Mouse (Mus musculus) brown adipose tissue, adult 24 weeks (tissue): ENCODE data around the gene Slc22a19. TPM values are rescaled to one million over a fixed set of nuclear protein-coding genes. Genes with fewer than 3 reads are reported as not detected.
"Not testable (repeated sequence)": the region's sequence is repeated elsewhere in the genome, so short reads cannot be mapped to it uniquely, and the experiment has no call there.

Experiments
- H3K27ac ChIP-seq: fragments of 200-500 bp; replicated peaks from 2 replicates; pipeline ENCODE4 v1.5.1; 2012; ENCODE audit warnings: low read depth, mild to moderate bottlenecking, low read length
- H3K4me1 ChIP-seq: fragments of 200-500 bp; 2 replicates; pipeline ENCODE4 v1.6.1; 2012; ENCODE audit warnings: low read length, mixed read lengths; ENCODE audit not compliant: control insufficient read depth, insufficient read depth, insufficient read length
- H3K4me3 ChIP-seq: fragments of 200-500 bp; 2 replicates; pipeline ENCODE4 v1.5.1; 2012; ENCODE audit warnings: low read depth, mild to moderate bottlenecking, low read length, moderate library complexity; ENCODE audit not compliant: insufficient read depth
- polyA plus RNA-seq: library from polyadenylated mRNA; stranded (reverse); fragments of >200 nt; gene quantifications from 2 replicates; pipeline ENCODE4 v1.2.4, GENCODE M21; 2012; ENCODE audit not compliant: missing spikeins, insufficient read depth, insufficient read length

Gene Slc22a19
- polyA plus RNA-seq: not detected in 2 replicates

- no peak within 1 kb of the TSS for H3K4me3 ChIP-seq
- no peak within 1 kb of the TSS for H3K27ac ChIP-seq
- no peaks in the 10 kb centered on the region for H3K4me1 ChIP-seq
Measured at GRCm38 (mm10) chr19:7711148-7711547, at the start of gene Slc22a19. Slc22a19 (minus strand) TSS chr19:7711310.

- not testable (repeated sequence) for H3K4me1 ChIP-seq, H3K27ac ChIP-seq
Measured at GRCm38 (mm10) chr19:7753371-7753770, 42.3 kb upstream of the Slc22a19 start.

GRCm38 (mm10) chr19:7729543-7729942 lies 18.4 kb upstream of the Slc22a19 start:
- H3K4me1 ChIP-seq: no peaks in the 10 kb centered on the region
- H3K27ac ChIP-seq: no peak overlapping the region
- H3K4me3 ChIP-seq: no peak overlapping the region

More at GRCm38 (mm10) chr19:7753371-7753770, 42.3 kb upstream of the Slc22a19 start:
- H3K4me3 ChIP-seq: not testable (repeated sequence)

GRCm38 (mm10) chr19:7693104-7693503 lies 18.0 kb downstream of the Slc22a19 start:
- H3K4me1 ChIP-seq, H3K4me3 ChIP-seq, H3K27ac ChIP-seq: not testable (repeated sequence)

GRCm38 (mm10) chr19:7691259-7691658 lies 19.9 kb downstream of the Slc22a19 start:
- Histone ChIP-seq H3K4me1 (no peaks in the 10 kb centered on the region), H3K27ac (no peak overlapping the region), H3K4me3 (no peak overlapping the region)

GRCm38 (mm10) chr19:7687988-7688387 lies 23.1 kb downstream of the Slc22a19 start:
- no peak overlapping the region for H3K4me3 ChIP-seq
- H3K27ac ChIP-seq: no peak overlapping the region
- H3K4me1 ChIP-seq: no peaks in the 10 kb centered on the region

- H3K4me3 ChIP-seq: no peak overlapping the region
- H3K27ac ChIP-seq: no peak overlapping the region
- H3K4me1 ChIP-seq: no peaks in the 10 kb centered on the region
Measured at GRCm38 (mm10) chr19:7672033-7672432, 39.1 kb downstream of the Slc22a19 start.

- Histone ChIP-seq H3K4me3 (no peak overlapping the region), H3K27ac (no peak overlapping the region), H3K4me1 (no peaks in the 10 kb centered on the region)
Measured at GRCm38 (mm10) chr19:7648913-7649666, 62.0 kb downstream of the Slc22a19 start.

- Histone ChIP-seq H3K27ac (no peak overlapping the region), H3K4me3 (no peak overlapping the region), H3K4me1 (no peaks in the 10 kb centered on the region)
Measured at GRCm38 (mm10) chr19:7633786-7634185, 77.3 kb downstream of the Slc22a19 start.

GRCm38 (mm10) chr19:7633021-7633420 lies 78.1 kb downstream of the Slc22a19 start:
- H3K4me3 ChIP-seq: no peak overlapping the region
- H3K4me1 ChIP-seq: no peaks in the 10 kb centered on the region
- no peak overlapping the region for H3K27ac ChIP-seq

Other genes starting within 250 kb of the Slc22a19 start
- 197 and 218 TPM in 2 replicates for gene Rtn3, start 228.0 kb downstream of the Slc22a19 start, polyA plus RNA-seq
- gene Atl3, start 217.3 kb downstream of the Slc22a19 start, polyA plus RNA-seq: 59.2 and 73.5 TPM in 2 replicates
- 368 and 573 TPM in 2 replicates for gene Pla2g16, start 153.9 kb downstream of the Slc22a19 start, polyA plus RNA-seq
- gene Lgals12, start 104.1 kb downstream of the Slc22a19 start, polyA plus RNA-seq: 78.7 and 93.6 TPM in 2 replicates
- gene Hrasls5, start 98.8 kb downstream of the Slc22a19 start, polyA plus RNA-seq: 2.6 TPM in 1 of 2 replicates, not detected in the other
- gene Slc22a26, start 91.4 kb upstream of the Slc22a19 start, polyA plus RNA-seq: not detected in 2 replicates